ENCODE assay signal across 22 mouse cellular contexts in genomic region chr12:106559566-106559965, GRCm38 (mm10).
"Had no signal": no experiment of that assay in that cellular context is flagged by ENCODE, and none has a peak within 500 bp of the region (broad histone marks: within the 10 kb centered on the region; RNA-seq: fewer than 3 reads in every experiment).

No protein-coding gene starts in this region.

- H3K27ac ChIP-seq: kidney, postnatal 0 days; layer of hippocampus, adult 2 months; limb, embryonic 10.5 days; limb, embryonic 13.5 days; liver, embryonic 12.5 days; liver, embryonic 15.5 days; neural tube, embryonic 12.5 days; neural tube, embryonic 15.5 days; stomach, postnatal 0 days had no signal

- H3K27me3 ChIP-seq: limb, embryonic 13.5 days; liver, embryonic 12.5 days; liver, embryonic 15.5 days; neural tube, embryonic 12.5 days; neural tube, embryonic 15.5 days had no signal

- H3K9me3 ChIP-seq: limb, embryonic 10.5 days; limb, embryonic 13.5 days; liver, embryonic 12.5 days; liver, embryonic 15.5 days; neural tube, embryonic 12.5 days; neural tube, embryonic 15.5 days had no signal

- H3K4me3 ChIP-seq: layer of hippocampus, adult 2 months; limb, embryonic 10.5 days; limb, embryonic 13.5 days; liver, embryonic 12.5 days; liver, embryonic 15.5 days; neural tube, embryonic 12.5 days; neural tube, embryonic 15.5 days had no signal

- H3K4me1 ChIP-seq: limb, embryonic 13.5 days; liver, embryonic 12.5 days; liver, embryonic 15.5 days; neural tube, embryonic 12.5 days; neural tube, embryonic 15.5 days had no signal

- ATAC-seq: liver, embryonic 12.5 days; lung, postnatal 0 days had no signal

- H3K36me3 ChIP-seq: limb, embryonic 10.5 days; limb, embryonic 13.5 days; liver, embryonic 12.5 days; liver, embryonic 15.5 days; neural tube, embryonic 12.5 days; neural tube, embryonic 15.5 days had no signal

- H3K9ac ChIP-seq: limb, embryonic 13.5 days; liver, embryonic 12.5 days; liver, embryonic 15.5 days; neural tube, embryonic 12.5 days; neural tube, embryonic 15.5 days had no signal

- DNase-seq: kidney, postnatal 25 days; layer of hippocampus, adult 9-11 months; liver; lung, adult 18-20 months; lung, postnatal 36 days; midbrain, embryonic 14.5 days; right cerebral cortex, adult 18-20 months; right cerebral cortex, postnatal 14 days; right cerebral cortex, postnatal 4 days; thymus, adult 2 months; thymus, postnatal 14 days; thymus, postnatal 4 days had no signal
